Mouse (Mus musculus) urinary bladder, postnatal 4 days (tissue): Measurements from ENCODE around the gene Pfn1.
A peak's percentile ranks its signal among the peaks of the same experiment; 100 is the strongest.

Experiments used
- DNase-seq, 2 experiments: peaks; one replicate each; pipeline ENCODE4 v3.0.0; 2021 to 2022; ENCODE audit warnings: low spot score in 2 of 2

The Pfn1 gene

GRCm38 (mm10) chr11:70654923-70655570 lies 603 bp upstream of the Pfn1 start:
- peak; percentile 81 to 85 for DNase-seq

GRCm38 (mm10) chr11:70653345-70654197 lies 873 bp downstream of the Pfn1 start:
- peak in 1 of 2 experiments; percentile 70 for DNase-seq

GRCm38 (mm10) chr11:70652884-70653344 lies 1.5 kb downstream of the Pfn1 start:
- no peak for DNase-seq

- peak in 1 of 2 experiments; percentile 17 for DNase-seq
Measured at GRCm38 (mm10) chr11:70652029-70652883, 2.2 kb downstream of the Pfn1 start.

- no peak for DNase-seq
Measured at GRCm38 (mm10) chr11:70651391-70651790, 3.1 kb downstream of the Pfn1 start.

- no peak for DNase-seq
Measured at GRCm38 (mm10) chr11:70650322-70651175, 3.9 kb downstream of the Pfn1 start.

- no peak for DNase-seq
Measured at GRCm38 (mm10) chr11:70649185-70649734, 5.2 kb downstream of the Pfn1 start.

- no peak for DNase-seq
Measured at GRCm38 (mm10) chr11:70648512-70648911, 5.9 kb downstream of the Pfn1 start.

GRCm38 (mm10) chr11:70647716-70648420 lies 6.6 kb downstream of the Pfn1 start:
- DNase-seq, result no peak

- DNase-seq, result peak; percentile 96
Measured at GRCm38 (mm10) chr11:70646691-70647650, 7.5 kb downstream of the Pfn1 start, which contains the start of the genes Rnf167 and Slc25a11. Rnf167 (plus strand) TSS chr11:70647235. Slc25a11 (minus strand) TSS chr11:70647479.

GRCm38 (mm10) chr11:70646259-70646555 lies 8.2 kb downstream of the Pfn1 start:
- no peak for DNase-seq

GRCm38 (mm10) chr11:70645461-70646258 lies 8.8 kb downstream of the Pfn1 start:
- DNase-seq, result no peak

- DNase-seq, result no peak
Measured at GRCm38 (mm10) chr11:70644564-70645103, 9.8 kb downstream of the Pfn1 start.

GRCm38 (mm10) chr11:70643051-70643450 lies 11.4 kb downstream of the Pfn1 start:
- no peak for DNase-seq

GRCm38 (mm10) chr11:70641241-70641640 lies 13.2 kb downstream of the Pfn1 start:
- no peak for DNase-seq

- no peak for DNase-seq
Measured at GRCm38 (mm10) chr11:70639976-70640375, 14.5 kb downstream of the Pfn1 start.

GRCm38 (mm10) chr11:70638714-70639278 lies 15.6 kb downstream of the Pfn1 start, which contains the start of gene Gp1ba:
Gp1ba (plus strand) TSS chr11:70639122.
- no peak for DNase-seq
